Mouse (Mus musculus) MEL (cell line): ENCODE results near the gene Ybx1.
A peak's percentile ranks its signal among the peaks of the same experiment; 100 is the strongest.

Source experiments
- CTCF ChIP-seq, 3 experiments: IDR thresholded peaks in 2 of 3; conservative IDR thresholded peaks in 1 of 3; 2 replicates each; pipeline ENCODE4 v1.5.1; 2011 to 2012; ENCODE audit warnings: low read length in 3 of 3, low read depth in 2 of 3, mild to moderate bottlenecking in 2 of 3, improper control_type of control experiment in 1 of 3, inconsistent platforms in 1 of 3, mixed read lengths in 1 of 3, moderate library complexity in 1 of 3; ENCODE audit not compliant: control insufficient read depth in 1 of 3, insufficient read depth in 1 of 3, poor library complexity in 1 of 3, severe bottlenecking in 1 of 3
- EP300 ChIP-seq, 2 experiments: IDR thresholded peaks; 2 replicates each; pipeline ENCODE4 v1.6.1; 2011; ENCODE audit warnings: improper control_type of control experiment in 2 of 2, low read length in 2 of 2, low read depth in 1 of 2, mild to moderate bottlenecking in 1 of 2
- HCFC1 ChIP-seq: IDR thresholded peaks from 2 replicates; pipeline ENCODE4 v1.6.1; 2012; ENCODE audit warnings: low read depth, mild to moderate bottlenecking, inconsistent platforms, low read length, improper control_type of control experiment, moderate library complexity
- KAT2A ChIP-seq: conservative IDR thresholded peaks from 2 replicates; pipeline ENCODE4 v1.6.1; 2012; ENCODE audit warnings: low read depth, low read length, improper control_type of control experiment, inconsistent platforms
- MAX ChIP-seq: IDR thresholded peaks from 2 replicates; pipeline ENCODE4 v1.6.1; 2011; ENCODE audit warnings: low read length, improper control_type of control experiment
- MYC ChIP-seq: IDR thresholded peaks from 2 replicates; pipeline ENCODE4 v1.6.1; 2011; ENCODE audit warnings: low read depth, mild to moderate bottlenecking, low read length, improper control_type of control experiment, moderate library complexity
- POLR2A ChIP-seq, 2 experiments: IDR thresholded peaks; 2 replicates each; pipeline ENCODE4 v1.6.1; 2011 to 2012; ENCODE audit warnings: low read length in 2 of 2, mild to moderate bottlenecking in 2 of 2, control low read depth in 1 of 2, improper control_type of control experiment in 1 of 2, low read depth in 1 of 2, moderate library complexity in 1 of 2; ENCODE audit not compliant: control insufficient read depth in 1 of 2, insufficient read depth in 1 of 2, poor library complexity in 1 of 2
- USF1 ChIP-seq: IDR thresholded peaks from 2 replicates; pipeline ENCODE4 v1.6.1; 2014; ENCODE audit warnings: low read depth, mild to moderate bottlenecking, inconsistent platforms, low read length, improper control_type of control experiment, moderate library complexity
- USF2 ChIP-seq, 2 experiments: IDR thresholded peaks; 2 replicates each; pipeline ENCODE4 v1.6.1; 2011 to 2012; ENCODE audit warnings: improper control_type of control experiment in 2 of 2, low read length in 2 of 2, borderline replicate concordance in 1 of 2, inconsistent platforms in 1 of 2, low read depth in 1 of 2, mild to moderate bottlenecking in 1 of 2; ENCODE audit not compliant: insufficient read depth in 1 of 2
- ZKSCAN1 ChIP-seq: IDR thresholded peaks from 2 replicates; pipeline ENCODE4 v1.6.1; 2012; ENCODE audit warnings: low read depth, mild to moderate bottlenecking, inconsistent platforms, low read length, improper control_type of control experiment, moderate library complexity

- TF ChIP-seq KAT2A (no peak), USF1 (no peak), MAX (peak; percentile 69), CTCF (IDR thresholded peaks at IDR 0.05 in 2 of 3, conservative IDR thresholded peaks at IDR 0.05 in 1 of 3; ENCODE audit: control insufficient read depth in 1 of 3, insufficient read depth in 1 of 3, low read depth in 2 of 3, low read length in 3 of 3, poor library complexity in 1 of 3, severe bottlenecking in 1 of 3) (peak; percentile 53 to 91 (median 82)), USF2 (IDR thresholded peaks at IDR 0.05; ENCODE audit: borderline replicate concordance in 1 of 2, insufficient read depth in 1 of 2, low read depth in 1 of 2, low read length in 2 of 2) (no peak), POLR2A (IDR thresholded peaks at IDR 0.05; ENCODE audit: control insufficient read depth in 1 of 2, insufficient read depth in 1 of 2, low read depth in 1 of 2, low read length in 2 of 2, poor library complexity in 1 of 2) (peak; percentile 23 to 59; a peak in 2 of 4 replicates), HCFC1 (peak; percentile 40; the same call in 1 of the 2 replicates), EP300 (IDR thresholded peaks at IDR 0.05; ENCODE audit: low read depth in 1 of 2, low read length in 2 of 2) (no peak), MYC (peak; percentile 90), ZKSCAN1 (no peak)
Measured at GRCm38 (mm10) chr4:119239181-119239682, 55.2 kb downstream of the Ybx1 start.
